Mouse (Mus musculus): Measurements from ENCODE around the gene Pxylp1.

Pxylp1 gene

DNA sequence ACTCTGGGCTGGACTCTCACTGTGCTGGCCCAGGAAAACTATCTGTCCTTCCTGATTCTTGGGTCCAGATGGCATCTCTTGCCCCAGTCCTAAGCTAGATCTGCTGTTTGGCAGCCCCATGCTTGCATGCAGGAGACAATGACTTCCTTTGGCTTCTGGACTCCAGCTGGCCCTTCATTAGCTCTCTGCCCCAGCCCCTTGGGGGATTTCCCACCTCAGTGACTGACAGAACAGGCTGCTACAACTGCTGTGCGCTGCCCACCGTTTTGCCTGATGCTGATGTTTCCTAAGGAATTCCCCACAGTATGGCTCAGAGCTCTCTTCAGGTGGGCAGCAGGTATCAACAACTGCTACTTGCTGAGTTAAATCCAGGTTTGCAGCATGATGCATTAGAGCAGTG is 33.4 kb downstream of the Pxylp1 start:
- DNase-seq (ENCODE audit: low spot score) = no peak

DNA sequence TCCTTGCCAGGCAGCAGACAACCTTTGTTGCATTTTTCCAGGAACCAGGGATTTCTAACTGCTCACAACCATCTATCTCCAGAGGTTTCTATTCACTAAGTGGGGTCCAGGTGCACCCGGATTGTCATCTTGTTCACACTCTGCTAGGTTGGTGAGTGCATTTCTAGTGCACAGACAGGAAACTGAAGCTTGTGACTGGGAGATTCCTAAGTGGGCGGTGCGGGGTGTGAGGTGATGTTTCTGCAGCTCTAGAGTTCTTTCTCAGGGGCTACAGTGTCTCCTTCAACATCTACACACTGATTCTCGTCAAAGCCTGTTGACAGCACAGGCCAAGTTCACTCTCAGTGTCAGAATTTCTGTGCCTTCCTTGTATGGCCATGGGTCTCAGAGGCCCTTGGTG is 34.6 kb downstream of the Pxylp1 start:
- no peak for DNase-seq (ENCODE audit: low spot score)

DNA sequence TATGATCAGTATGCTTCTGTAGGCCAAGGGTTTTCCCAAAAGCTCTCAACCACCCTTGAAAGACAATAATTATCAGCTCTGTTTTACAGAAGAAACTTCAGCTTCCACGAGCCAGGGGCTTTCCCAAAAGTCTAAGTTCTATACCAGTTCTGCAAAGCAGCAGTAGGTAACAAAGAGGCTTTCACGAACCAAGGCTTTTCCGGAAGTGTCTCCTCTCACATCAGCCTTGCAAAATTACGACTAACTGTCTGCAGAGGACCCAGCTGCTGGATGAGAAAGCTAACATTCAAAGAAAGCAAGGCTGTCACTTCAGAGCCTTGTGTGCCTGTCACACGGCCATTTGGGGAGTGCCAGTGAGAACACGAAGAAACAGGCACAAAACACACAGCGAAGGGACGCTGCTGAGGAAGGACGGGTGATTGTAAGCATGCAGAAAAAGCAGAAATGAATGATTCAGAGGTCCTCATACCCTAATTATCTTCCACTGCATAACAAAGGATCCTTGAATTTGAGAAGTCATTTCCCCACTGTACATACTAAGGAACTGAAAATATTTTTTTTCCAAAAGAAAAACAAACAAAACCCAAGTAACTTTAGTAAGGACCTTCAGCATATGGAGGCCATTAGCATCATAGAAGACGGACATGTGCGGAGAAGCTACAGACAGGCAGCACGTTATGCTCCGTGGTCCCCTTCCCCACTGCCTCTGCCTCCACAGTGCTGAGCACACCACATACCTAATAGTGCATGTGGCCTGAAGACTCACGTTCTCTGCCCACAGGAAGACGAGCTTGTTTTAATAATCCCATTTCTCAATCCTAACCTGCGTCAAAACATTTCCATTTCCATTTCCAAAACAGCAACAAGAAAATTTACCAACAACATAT is 38.9 kb downstream of the Pxylp1 start:
- no peak for DNase-seq (ENCODE audit: low spot score)

DNA sequence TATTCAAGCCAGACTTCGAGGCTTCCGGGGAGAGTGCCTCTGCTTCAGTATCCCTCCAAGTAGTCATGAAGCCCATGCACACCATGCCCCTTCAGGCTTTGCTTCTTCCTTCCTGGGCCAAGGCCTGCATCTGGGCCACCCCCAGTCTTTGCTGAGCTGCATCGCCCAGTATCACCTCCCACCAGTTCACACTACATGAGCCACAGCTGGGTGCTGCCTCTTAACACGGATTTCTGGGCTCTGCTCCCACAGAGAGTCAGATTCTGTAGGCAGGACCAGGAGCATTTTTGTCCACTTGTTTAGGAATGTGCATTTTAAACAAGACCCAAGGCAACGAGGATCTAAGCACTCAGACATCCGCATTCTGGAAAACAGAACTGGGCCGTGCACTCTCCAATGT is 40.8 kb downstream of the Pxylp1 start:
- no peak for DNase-seq (ENCODE audit: low spot score)

DNA sequence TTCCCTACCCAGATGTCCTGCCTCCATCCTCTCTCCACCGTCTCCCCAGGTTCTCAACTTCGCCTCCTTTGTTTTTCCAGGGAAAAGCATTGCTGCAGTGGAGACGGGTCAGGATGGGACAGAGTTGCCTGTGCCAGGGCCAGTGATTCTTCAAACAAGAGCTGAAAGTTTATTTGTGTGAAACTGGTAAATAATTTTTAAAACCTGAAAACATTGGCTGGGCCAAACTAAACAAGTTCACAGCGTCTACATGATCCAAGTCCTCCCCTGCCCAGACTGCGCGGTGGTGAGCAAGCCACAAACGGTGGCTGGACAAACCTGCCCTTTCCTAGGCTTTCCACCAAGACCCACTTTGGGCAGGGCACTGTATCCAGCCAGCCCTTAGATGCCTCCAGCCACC is 41.4 kb downstream of the Pxylp1 start:
- no peak for DNase-seq (ENCODE audit: low spot score)

DNA sequence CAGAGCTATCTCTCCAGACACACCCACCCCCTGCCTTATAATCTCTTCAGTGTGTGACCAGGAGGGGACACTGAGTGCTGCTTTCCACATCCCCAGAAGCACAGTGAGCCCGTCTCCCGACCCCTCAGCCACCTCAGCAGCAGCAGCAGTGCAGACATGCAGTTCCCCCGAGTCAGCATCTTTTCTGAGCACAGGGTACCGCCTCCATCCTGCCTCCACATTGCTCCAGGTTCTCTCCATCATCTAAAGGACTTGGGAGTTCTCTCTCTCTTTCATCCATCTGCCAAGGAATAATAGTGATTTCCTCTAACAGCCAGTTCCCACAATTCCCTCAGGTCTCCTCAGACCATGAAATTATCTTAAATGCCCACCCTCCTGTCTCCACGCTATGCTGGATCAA is 43.5 kb downstream of the Pxylp1 start:
- no peak for DNase-seq (ENCODE audit: low spot score)

DNA sequence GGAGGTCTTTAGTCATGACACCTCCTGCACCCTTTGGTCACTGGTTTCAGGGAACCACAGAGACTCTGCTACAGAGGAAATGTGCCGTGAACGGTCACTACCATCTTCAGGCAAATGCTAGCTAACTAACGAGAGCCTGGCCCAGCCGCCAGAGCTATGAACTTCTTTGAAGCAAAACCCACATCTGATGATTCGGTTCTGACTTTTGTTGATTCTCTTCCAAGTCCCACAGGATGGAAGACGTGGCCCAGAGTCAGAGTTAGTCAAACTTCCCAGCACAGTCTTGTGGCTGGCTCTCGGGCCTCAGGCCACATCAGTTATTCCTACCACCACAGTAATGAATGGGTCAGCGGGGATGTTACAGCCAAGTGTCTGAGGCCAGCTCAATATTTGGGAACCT is 46.1 kb downstream of the Pxylp1 start:
- no peak for DNase-seq (ENCODE audit: low spot score)

DNA sequence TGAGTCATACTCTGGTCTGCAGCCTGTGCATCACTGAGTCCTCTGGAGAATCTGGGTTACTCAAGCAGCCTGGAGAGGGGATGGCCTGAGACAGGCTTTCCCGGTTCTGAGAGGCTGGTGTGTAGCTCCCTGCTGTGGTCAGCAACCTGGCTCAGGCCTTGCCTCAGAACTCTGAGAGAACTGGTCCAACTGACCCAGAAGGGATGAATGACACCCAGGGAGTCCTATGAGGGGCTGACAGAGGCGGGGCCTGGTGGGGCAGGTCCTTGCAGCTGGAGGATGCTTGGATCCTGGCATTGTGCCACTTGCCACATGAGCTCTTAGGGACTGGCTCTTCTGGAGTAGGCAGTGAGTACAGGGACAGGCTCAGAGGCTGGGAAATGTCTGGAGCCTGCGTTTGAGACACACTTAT is 47.7 kb downstream of the Pxylp1 start:
- no peak for DNase-seq (ENCODE audit: low spot score)

DNA sequence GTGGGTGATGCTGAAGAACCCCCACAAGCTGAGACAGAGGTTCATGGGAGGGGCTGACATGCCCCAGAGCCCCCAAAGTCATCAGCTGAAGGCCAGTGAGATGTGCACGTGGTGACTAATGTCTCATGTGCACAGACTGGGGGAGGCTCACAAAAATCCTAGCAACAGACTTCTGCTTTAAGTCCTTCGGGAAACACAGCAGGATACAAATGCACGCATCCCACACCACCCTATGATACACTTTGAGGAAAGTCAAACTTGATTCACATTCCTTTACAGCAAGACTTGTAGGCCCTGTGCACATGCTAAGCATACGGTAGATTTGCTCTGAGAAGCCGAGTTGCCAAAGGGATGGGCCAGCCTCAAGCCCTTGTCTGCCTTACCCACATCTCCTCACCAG is 53.1 kb downstream of the Pxylp1 start:
- no peak for DNase-seq (ENCODE audit: low spot score)

DNA sequence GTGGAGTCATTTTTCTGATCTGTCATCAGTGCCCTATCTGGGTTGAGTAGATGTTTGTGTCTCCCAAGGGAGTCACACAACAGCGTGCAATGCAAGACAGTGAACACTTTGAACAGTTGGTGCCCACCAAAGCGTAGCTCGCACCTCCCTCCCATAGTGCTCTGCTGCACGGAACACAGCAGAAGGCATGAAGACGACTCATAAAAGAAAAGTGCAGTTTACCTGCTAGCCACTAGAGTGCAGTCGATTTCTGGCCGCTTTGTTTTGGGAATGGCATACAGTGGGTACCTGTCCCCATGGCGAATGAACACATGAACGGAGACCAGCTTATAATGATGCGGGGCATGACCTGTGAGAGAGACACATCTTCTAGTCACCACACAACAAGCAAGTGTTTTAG is 53.6 kb downstream of the Pxylp1 start:
- no peak for DNase-seq (ENCODE audit: low spot score)

DNA sequence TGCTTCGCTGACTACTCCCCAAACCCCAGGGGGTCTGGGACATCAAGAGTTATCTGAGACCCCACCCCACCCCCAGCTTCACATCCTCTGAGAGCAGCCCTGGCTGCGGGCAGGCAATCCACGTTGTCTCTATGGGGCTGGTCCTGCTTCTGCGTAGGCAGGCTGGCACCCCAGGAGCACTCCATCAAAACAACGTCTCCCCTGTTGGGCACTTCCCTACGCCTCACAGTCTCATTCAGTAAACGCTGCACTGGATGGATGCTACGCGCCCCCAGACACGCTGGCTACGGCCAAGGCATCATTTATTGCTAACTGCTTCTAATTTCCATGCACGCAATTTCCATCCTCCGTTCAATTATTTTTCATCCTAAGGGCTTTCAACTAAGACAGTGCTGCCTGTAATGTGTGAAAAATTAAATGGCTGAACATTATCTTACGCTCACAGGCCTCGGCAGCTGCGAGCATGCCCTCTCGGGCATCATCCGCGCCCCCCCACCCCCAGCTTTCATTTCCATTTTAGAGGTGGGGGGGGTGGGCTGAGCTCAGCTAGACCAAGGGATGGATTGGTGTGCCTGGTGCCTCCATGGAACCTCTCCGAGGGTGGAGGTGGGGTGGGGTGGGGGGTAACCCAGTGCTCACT is 54.6 kb downstream of the Pxylp1 start:
- DNase-seq (ENCODE audit: low spot score) = no peak

DNA sequence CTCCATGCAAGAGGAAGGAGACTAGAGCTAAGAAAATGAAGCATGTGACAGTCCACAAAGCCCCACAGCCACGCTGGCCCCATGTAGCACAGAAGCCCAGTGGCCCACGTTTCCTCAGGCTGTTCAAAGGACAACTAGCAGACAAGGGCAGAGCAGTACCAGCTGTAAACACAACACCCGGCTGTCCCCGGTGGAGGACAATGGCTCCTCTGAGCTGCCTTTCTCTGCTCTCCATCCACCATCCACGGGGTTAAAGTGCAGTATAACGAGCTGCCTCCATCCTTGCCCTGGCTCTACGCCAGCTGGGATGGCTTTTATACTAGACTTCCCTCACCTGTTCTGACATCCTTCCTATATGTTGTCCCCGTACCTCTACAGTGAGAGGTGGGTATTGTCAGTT is 55.5 kb downstream of the Pxylp1 start:
- no peak for DNase-seq (ENCODE audit: low spot score)

DNA sequence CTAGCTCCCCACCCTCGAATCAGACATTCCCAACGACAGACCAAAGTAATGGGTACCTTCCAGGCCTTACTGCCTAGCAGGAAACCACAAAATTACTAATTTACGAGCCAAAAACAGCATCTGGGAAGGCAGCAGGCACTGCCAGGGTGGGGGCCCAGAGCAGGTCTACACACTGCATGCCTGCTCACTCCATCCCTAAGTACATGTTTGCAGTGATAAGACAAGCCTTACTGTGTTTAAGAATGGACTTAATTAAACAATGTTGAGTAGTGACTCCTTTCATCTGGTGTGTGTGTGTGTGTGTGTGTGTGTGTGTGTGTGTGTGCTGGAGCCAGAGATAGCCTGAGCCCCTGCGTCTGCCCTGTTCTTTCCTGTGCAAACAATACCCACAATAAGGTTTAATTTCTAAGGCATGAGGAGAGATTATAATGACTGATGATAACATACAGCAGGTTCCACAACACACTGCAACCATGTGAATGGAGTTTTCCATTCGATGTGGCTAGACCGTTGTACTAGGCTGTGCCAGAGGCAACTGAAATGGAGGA is 57.0 kb downstream of the Pxylp1 start:
- DNase-seq (ENCODE audit: low spot score) = no peak

DNA sequence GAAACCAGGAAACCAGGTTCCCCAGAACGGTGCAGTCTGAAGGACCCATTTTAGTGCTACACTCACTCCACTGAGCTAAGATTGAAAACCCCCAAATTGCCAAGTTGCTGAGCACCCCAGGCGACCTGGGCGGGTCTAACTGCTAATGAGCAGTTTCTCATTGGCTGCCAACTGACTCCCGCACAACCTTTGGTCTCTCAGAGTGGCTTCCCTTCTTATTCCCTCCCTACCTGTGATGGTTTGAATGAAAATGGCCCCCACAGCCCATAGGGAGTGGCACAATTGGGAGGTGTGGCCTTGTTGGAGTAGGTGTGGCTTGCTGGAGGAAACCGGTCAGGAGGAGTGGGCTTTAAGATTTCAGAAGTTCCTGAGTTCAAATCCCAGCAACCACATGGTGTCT is 58.9 kb downstream of the Pxylp1 start:
- DNase-seq (ENCODE audit: low spot score) = no peak

DNA sequence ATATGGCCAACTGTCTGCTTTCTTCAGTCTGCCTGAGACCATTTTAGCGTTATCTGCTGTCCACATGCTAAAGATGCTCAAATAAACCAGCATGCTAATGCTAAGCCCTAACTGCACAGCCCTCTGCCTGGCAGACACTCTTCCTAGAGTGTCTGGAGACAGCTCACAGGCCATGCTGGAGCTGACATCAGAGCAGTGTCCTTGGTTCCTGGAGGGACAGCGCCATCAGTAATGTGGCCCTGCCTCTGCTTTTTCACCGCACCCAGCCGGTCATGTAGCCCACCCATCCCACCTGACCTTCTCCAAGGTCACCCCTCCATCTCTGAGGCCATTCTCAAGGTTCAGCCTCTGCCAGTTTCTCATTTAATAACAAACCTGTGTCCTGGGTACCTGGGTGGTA is 60.0 kb downstream of the Pxylp1 start:
- DNase-seq (ENCODE audit: low spot score) = no peak

DNA sequence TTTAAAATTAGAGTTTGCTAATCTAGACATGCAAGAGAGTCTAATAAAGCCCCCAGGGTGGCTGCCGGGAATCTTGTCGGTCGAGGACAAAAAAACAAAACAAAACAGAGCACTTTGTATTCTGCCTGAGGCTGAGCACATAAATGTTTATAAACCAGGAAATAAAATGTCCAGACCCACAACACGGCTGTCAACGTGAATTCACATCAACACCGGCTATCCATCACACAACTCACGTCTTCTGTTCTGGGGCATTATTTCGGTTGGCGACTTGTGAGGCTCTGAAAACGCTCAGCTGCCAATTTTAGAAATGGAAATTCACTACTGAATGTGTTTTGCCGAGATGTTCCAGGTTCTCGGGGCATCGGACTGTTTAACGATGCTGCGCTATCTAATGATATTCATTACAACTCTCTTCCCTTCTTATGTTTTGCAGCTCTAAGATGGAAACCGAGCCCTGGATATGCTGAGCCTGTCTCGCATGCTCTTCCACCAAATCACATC is 61.6 kb downstream of the Pxylp1 start:
- no peak for DNase-seq (ENCODE audit: low spot score)

DNA sequence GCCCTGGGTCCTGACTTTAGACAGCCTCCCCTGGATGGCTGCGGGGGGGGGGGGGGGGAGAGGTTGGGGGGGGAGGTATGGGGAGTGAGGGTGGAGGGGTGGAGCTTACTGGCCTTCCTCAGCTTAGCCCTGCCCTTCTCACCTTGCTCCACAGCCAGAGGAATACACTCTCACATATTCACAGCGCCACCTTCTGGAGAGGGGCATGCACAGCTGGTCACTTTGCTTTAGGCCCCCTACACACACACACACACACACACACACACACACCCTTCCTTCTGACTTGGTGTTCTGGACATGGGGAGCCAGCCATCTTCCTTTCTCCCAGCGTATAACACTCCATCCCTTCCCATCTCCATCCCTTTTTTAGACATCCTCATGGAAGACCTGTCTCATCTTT is 62.8 kb downstream of the Pxylp1 start:
- no peak for DNase-seq (ENCODE audit: low spot score)

DNA sequence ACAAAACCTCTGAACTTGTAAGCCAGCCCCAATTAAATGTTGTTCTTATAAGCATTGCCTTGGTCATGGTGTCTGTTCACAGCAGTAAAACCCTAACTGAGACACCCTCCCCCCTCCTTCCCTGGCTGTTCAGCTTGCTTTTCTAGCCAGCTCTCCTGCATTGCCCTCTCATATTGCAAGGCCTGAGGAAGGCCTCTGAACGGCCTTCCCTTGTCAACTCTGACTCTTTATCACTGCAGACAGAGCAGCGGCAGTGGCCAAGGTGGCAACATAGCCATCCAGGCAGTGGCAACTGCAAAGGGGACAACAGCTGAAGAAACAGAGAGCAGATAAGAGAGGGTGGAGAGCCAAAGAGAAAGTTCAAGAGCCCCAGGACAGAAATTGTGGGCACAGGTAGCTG is 64.4 kb downstream of the Pxylp1 start:
- DNase-seq (ENCODE audit: low spot score) = no peak

DNA sequence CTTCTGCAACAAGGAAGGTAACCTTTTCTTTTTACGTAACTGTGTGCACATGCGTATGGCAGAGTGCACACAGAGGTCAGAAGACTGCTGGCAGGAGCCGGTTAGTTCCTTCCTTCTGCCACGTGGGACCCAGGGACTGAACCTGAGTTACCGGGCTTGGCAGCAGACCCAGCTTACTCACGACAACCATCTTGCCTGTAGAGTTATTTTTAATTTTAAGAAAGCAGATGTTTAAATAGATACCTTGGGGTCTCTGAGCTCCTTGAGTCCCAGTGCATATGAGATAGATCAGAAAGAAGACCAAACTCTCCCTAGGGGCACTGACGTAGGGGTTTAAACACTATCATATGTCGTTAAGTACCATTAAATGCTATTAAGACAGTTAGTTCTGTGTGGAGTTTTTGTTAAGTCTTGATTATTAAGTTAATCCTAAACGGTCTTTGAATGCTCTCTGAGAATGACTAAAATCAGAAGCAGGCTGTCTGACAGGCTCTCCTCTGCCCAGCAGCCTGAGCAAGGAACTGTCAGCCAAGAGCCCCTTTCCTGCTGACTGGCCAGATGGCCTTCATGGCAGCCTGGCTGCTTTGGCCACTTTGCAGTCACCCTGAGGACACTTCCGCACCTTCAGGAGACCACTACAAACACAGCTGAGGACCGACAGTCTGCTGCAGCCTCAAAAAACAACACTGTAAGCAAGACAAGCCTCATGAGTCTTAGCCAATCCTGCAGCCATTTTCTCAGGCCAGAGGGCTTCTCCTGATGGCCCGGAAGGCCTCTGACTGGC is 65.3 kb downstream of the Pxylp1 start:
- no peak for DNase-seq (ENCODE audit: low spot score)

DNA sequence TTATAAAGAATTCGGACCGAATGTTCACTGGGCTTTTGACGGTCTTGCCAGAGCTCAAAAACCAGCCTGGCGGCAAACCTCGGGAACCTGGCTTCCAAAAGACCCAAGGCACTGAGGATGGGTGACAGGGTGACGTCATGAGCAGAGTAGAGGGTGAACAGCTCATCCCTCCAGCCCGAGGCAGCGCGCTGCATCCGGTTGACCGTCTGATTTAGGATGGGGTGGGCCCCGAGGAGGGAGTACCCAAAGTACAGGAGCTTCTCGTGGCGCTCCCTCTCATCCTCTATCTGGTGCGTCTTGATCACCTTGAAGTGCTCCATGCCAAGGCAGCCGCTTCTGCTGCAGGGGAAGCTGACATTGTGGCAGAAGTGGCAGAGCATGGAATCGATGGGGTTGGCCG is 67.6 kb downstream of the Pxylp1 start:
- no peak for DNase-seq (ENCODE audit: low spot score)

DNA sequence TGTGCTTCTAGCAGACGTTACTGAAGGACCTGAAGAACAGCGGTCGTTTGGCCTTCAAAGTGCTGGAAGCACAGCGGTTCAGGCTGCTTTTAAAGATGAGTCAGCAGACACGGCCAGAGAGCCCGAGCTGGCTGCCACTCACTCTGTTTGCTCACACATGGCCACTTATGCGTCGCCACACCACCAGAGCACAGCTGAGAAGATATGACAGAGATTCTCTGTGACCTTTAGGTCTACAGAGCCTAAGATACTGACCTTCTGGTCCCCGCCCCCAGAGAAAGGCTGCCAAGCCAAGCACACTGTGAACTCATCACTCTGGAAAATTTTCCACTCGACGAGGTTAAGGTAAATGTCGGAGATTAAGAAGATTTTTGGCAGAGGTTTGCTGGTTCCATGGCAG is 68.4 kb downstream of the Pxylp1 start:
- no peak for DNase-seq (ENCODE audit: low spot score)

DNA sequence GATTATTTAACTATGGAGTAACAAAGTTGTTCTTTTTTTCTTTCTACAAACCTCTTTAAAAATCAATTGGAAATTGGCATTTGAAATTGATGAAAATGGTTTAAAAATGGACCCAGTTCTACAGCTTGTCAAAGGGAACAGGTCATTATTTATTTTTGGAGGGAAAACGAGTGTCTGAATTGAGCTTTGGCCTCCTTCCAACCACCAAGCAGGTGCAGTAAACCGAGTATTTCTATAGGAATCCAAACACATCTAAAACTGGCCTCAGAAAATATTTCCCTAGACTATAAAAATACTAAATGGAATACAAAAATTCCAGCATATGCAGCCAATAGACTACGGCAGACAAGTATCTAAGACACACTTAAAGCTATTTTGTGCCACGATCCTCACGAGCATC is 68.9 kb downstream of the Pxylp1 start:
- DNase-seq (ENCODE audit: low spot score) = no peak

DNA sequence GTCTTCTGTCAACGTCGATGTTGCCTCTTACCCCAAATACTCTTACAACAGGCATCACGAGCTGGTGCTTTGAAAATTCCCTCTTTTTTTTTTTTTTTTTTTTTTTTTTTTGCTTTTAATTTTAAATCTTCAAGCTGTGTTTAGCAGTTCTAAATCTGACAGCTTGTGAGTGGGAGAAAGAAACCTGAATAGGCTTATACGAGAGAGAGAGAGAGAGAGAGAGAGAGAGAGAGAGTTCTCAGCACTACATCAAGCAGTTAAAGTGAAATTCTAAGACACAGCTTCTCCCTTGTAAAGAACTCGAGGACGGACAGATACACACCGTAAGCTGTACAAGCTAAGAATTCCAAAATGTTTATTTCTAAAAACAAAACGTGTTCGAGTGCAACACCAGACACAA is 69.5 kb downstream of the Pxylp1 start:
- no peak for DNase-seq (ENCODE audit: low spot score)
